In the genomic region with DNA sequence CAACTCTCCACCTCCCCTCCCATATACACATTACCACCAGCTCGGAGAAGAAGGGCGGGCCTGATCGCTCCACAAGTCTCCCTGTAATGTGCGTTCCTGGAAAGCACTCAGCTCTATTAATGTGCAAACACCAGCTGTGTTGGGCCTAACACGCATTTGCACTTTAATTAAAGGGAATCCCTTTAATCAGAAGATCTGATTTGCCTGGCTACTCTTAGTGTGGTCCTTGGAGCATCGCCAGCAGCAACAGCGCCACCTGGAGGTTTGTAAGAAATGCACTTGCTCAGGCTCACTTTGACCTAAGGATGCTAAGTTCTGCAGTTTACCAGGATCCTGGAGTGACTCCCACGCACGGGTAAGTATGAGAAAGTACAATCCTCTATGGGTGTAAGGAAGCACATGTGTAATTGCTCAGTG, we compare ENCODE assay signal across 8 mouse cellular contexts.
DNase-seq lines count a peak whose midpoint lies in the region; ATAC-seq and TF ChIP-seq lines count a peak whose summit lies in the region.

No protein-coding gene starts in this region.

- POLR2A ChIA-PET in Patski (lab: Charles Lee) = no interaction called here

- 14% methylated on average over 9 of the region's 9 CpGs for WGBS in heart, embryonic 12.5 days

- no peak for DNase-seq in Patski (ENCODE audit: low read depth, low spot score)
- DNase-seq in cerebellum, postnatal 36 days = peak; percentile 41 to 48
- DNase-seq in kidney, postnatal 14 days = peak; percentile 61
- peak; percentile 64 for DNase-seq in lung, postnatal 14 days
- DNase-seq in right cerebral cortex, adult 2 months (ENCODE audit: low spot score in 2 of 2) = peak; percentile 44 to 47

- H3K9ac ChIP-seq in heart, embryonic 12.5 days = no peak overlapping the region

- CTCF ChIA-PET in Patski (lab: Charles Lee) = no interaction called here

- no peak overlapping the region for H3K27ac ChIP-seq in heart, embryonic 12.5 days (ENCODE audit: poor library complexity, severe bottlenecking)

- TF ChIP-seq CTCF in C2C12 (IDR thresholded peaks at IDR 0.05; ENCODE audit: control insufficient read depth, insufficient read depth, insufficient read length) (peak; percentile 9), Patski (IDR thresholded peaks at IDR 0.05) (peak; percentile 78)

- H3K27me3 ChIP-seq in C2C12 (ENCODE audit: control insufficient read depth, insufficient read depth, insufficient read length) (no peaks in the 10 kb centered on the region), Patski (peaks cover 21% of the 10 kb centered on the region)
- H3K27me3 ChIP-seq in heart, embryonic 12.5 days (replicated peaks) = peaks cover 19% of the 10 kb centered on the region

- no peak overlapping the region for H3K4me3 ChIP-seq in C2C12 (ENCODE audit: insufficient read depth, poor library complexity, severe bottlenecking)
- no peak overlapping the region for H3K4me3 ChIP-seq in heart, embryonic 12.5 days

- no peaks in the 10 kb centered on the region for H3K9me3 ChIP-seq in heart, embryonic 12.5 days (replicated peaks)

- in situ Hi-C loops in Patski (cut with MboI; ENCODE audit: low pct_unique_long_range_greater_than_20kb) = no loop called here

- no peaks in the 10 kb centered on the region for H3K79me2 ChIP-seq in C2C12 (ENCODE audit: control insufficient read depth, insufficient read depth)

- no peaks in the 10 kb centered on the region for H3K4me1 ChIP-seq in heart, embryonic 12.5 days (replicated peaks)

- H3K36me3 ChIP-seq in C2C12 (ENCODE audit: control insufficient read depth, insufficient read depth) = no peaks in the 10 kb centered on the region
- no peaks in the 10 kb centered on the region for H3K36me3 ChIP-seq in heart, embryonic 12.5 days

- H3K4me2 ChIP-seq in heart, embryonic 12.5 days = peak overlapping the region; percentile 56

- H3ac ChIP-seq in C2C12 (ENCODE audit: control insufficient read depth, insufficient read length, low read depth) = no peak overlapping the region

- no peak for ATAC-seq in Patski
- ATAC-seq in heart, embryonic 12.5 days (ENCODE audit: insufficient number of reproducible peaks, low FRiP score) = no peak
- ATAC-seq in inflammation-experienced regulatory T-cells, adult 6 months = no peak

- H3K79me3 ChIP-seq in C2C12 (ENCODE audit: low read depth) = no peaks in the 10 kb centered on the region

TF ChIP-seq in C2C12, 6 proteins besides CTCF, POLR2A, EP300 and RAD21:
- no peak for TF ChIP-seq FOSL1 (IDR thresholded peaks at IDR 0.05; ENCODE audit: insufficient read depth, low read length, poor library complexity, severe bottlenecking)
- no peak for TF ChIP-seq MYOG (IDR thresholded peaks at IDR 0.05; ENCODE audit: control insufficient read depth, extremely low read depth, insufficient read length)
- no peak for TF ChIP-seq USF1 (IDR thresholded peaks at IDR 0.05; ENCODE audit: low read depth)
- no peak for TF ChIP-seq MAX (IDR thresholded peaks at IDR 0.05)
- no peak for TF ChIP-seq CEBPB (IDR thresholded peaks at IDR 0.05; ENCODE audit: low read depth)
- no peak for TF ChIP-seq MYOD1 (IDR thresholded peaks at IDR 0.05; ENCODE audit: control insufficient read depth, insufficient read length, low read depth)
TF ChIP-seq in C2C12: peak in this region for 0.
